ENCODE assay signal across 11 mouse cellular contexts in genomic region chr11:49168839-49169611, GRCm38 (mm10). TPM values are rescaled to one million over a fixed set of nuclear protein-coding genes. Genes with fewer than 3 reads are reported as not detected.
DNase-seq lines count a peak whose midpoint lies in the region; ATAC-seq and TF ChIP-seq lines count a peak whose summit lies in the region.
"Had no signal": no experiment of that assay in that cellular context is flagged by ENCODE, and none has a peak within 500 bp of the region (broad histone marks: within the 10 kb centered on the region; RNA-seq: fewer than 3 reads in every experiment).

No protein-coding gene starts in this region.

- DNase-seq in heart, adult 18-20 months: no peak
- peak; percentile 25 for DNase-seq in forebrain, postnatal 0 days
- DNase-seq in left cerebral cortex, postnatal 4 days: peak; percentile 5
- peak; percentile 21 for DNase-seq in midbrain, postnatal 0 days (ENCODE audit: low spot score)
- DNase-seq in natural killer cell, adult 2 months (ENCODE audit: low spot score in 2 of 2): no peak

- peaks cover 13% of the 10 kb centered on the region for H3K9me3 ChIP-seq in heart, embryonic 13.5 days
- 0 out of 2 replicates have a peak, but pooled peaks cover 5% of the 10 kb centered on the region for H3K9me3 ChIP-seq in forebrain, postnatal 0 days (ENCODE audit: low read length)
- peaks cover 4% of the 10 kb centered on the region; the same call in 1 of the 2 replicates for H3K9me3 ChIP-seq in midbrain, postnatal 0 days (ENCODE audit: low read length)

- peaks cover 7% of the 10 kb centered on the region; the same call in 1 of the 2 replicates for H3K4me1 ChIP-seq in heart, embryonic 13.5 days
- H3K4me1 ChIP-seq in bone marrow, adult 2 months (ENCODE audit: control insufficient read depth, insufficient read depth, low read length): peaks cover 1% of the 10 kb centered on the region; the same call in 1 of the 2 replicates
- no peaks in the 10 kb centered on the region for H3K4me1 ChIP-seq in forebrain, postnatal 0 days (ENCODE audit: insufficient read depth)
- no peaks in the 10 kb centered on the region for H3K4me1 ChIP-seq in midbrain, postnatal 0 days (ENCODE audit: insufficient read depth, low read length)

- 5% methylated on average over 50 of the region's 50 CpGs for WGBS in heart, embryonic 13.5 days
- WGBS in bone marrow, adult 2 months: 28% methylated on average over 50 of the region's 50 CpGs
- 6% methylated on average over 50 of the region's 50 CpGs for WGBS in forebrain, postnatal 0 days
- 3% methylated on average over 50 of the region's 50 CpGs for WGBS in midbrain, postnatal 0 days

- peaks cover 31% of the 10 kb centered on the region for H3K27me3 ChIP-seq in heart, embryonic 13.5 days (replicated peaks)
- no peaks in the 10 kb centered on the region; the same call in 1 of the 2 replicates for H3K27me3 ChIP-seq in forebrain, postnatal 0 days (ENCODE audit: insufficient read depth, low read length)
- no peaks in the 10 kb centered on the region; the same call in 1 of the 2 replicates for H3K27me3 ChIP-seq in midbrain, postnatal 0 days (ENCODE audit: insufficient read depth, low read length)

- TF ChIP-seq POLR2A in bone marrow, adult 2 months (IDR thresholded peaks at IDR 0.05; ENCODE audit: borderline replicate concordance, control insufficient read depth, low read depth, low read length): no peak; the same call in 1 of the 2 replicates

- H3K4me3 ChIP-seq in heart, embryonic 13.5 days: peak overlapping the region; percentile 42
- peak overlapping the region; percentile 63 for H3K4me3 ChIP-seq in bone marrow, adult 2 months (replicated peaks; ENCODE audit: control insufficient read depth, low read depth, low read length)
- peak overlapping the region; percentile 40 for H3K4me3 ChIP-seq in forebrain, postnatal 0 days (ENCODE audit: low read depth, low read length)
- H3K4me3 ChIP-seq in midbrain, postnatal 0 days (ENCODE audit: low read depth, low read length): peak overlapping the region; percentile 41

- intact Hi-C loops in left cerebral cortex, postnatal 4 days (cut with DNase I): no loop called here

- H3K9ac ChIP-seq in heart, embryonic 13.5 days: no peak overlapping the region
- peak overlapping the region; percentile 37; the same call in 1 of the 2 replicates for H3K9ac ChIP-seq in forebrain, postnatal 0 days
- H3K9ac ChIP-seq in midbrain, postnatal 0 days (replicated peaks; ENCODE audit: low read length, poor library complexity, severe bottlenecking): no peak overlapping the region

- no peak for TF ChIP-seq CTCF in bone marrow, adult 2 months (IDR thresholded peaks at IDR 0.05; ENCODE audit: control insufficient read depth, insufficient read depth, low read length)
- TF ChIP-seq CTCF in forebrain, postnatal 0 days (IDR thresholded peaks at IDR 0.05; ENCODE audit: low read depth): no peak
- no peak for TF ChIP-seq CTCF in midbrain, postnatal 0 days (IDR thresholded peaks at IDR 0.05)

- no peak for ATAC-seq in heart, embryonic 13.5 days (ENCODE audit: extremely low read depth, insufficient number of reproducible peaks, low FRiP score, low TSS enrichment)
- ATAC-seq in forebrain, postnatal 0 days: peak; percentile 83
- peak; percentile 79 for ATAC-seq in midbrain, postnatal 0 days (ENCODE audit: low FRiP score)
- ATAC-seq in activated CD4-positive, CD25-positive, alpha-beta regulatory T cell, adult 4 months: no peak

- H3K36me3 ChIP-seq in heart, embryonic 13.5 days: no peaks in the 10 kb centered on the region
- H3K36me3 ChIP-seq in forebrain, postnatal 0 days (ENCODE audit: insufficient read depth): no peaks in the 10 kb centered on the region
- H3K36me3 ChIP-seq in midbrain, postnatal 0 days (ENCODE audit: insufficient read depth, low read length): no peaks in the 10 kb centered on the region

- H3K4me2 ChIP-seq in heart, embryonic 13.5 days: peak overlapping the region; percentile 68
- peak overlapping the region; percentile 81 for H3K4me2 ChIP-seq in forebrain, postnatal 0 days (ENCODE audit: low read depth)
- peak overlapping the region; percentile 75 for H3K4me2 ChIP-seq in midbrain, postnatal 0 days (ENCODE audit: low read depth, low read length, poor library complexity, severe bottlenecking)

- no peak overlapping the region for H3K27ac ChIP-seq in heart, embryonic 13.5 days (replicated peaks)
- H3K27ac ChIP-seq in bone marrow, adult 2 months (ENCODE audit: control insufficient read depth, insufficient read depth, low read depth, low read length, poor library complexity): no peak overlapping the region
- H3K27ac ChIP-seq in forebrain, postnatal 0 days (ENCODE audit: low read depth, low read length): no peak overlapping the region
- H3K27ac ChIP-seq in midbrain, postnatal 0 days (ENCODE audit: low read depth, low read length): no peak overlapping the region

RNA-seq across cellular contexts. Expression of gene Olfr1394, which starts 14.8 kb away (rescaled TPM):
- polyA plus RNA-seq in heart, embryonic 13.5 days (2015; fragmentation: Nextera tagmentation; extraction: Ambion mirVana): not detected in 2 replicates
- total RNA-seq in heart, adult 18-20 months (2021): not detected
- not detected in 2 replicates for polyA plus RNA-seq in bone marrow, adult 2 months (2011; ENCODE audit: insufficient read depth, insufficient read length, low replicate concordance, missing spikeins)
- not detected in 2 replicates for total RNA-seq in forebrain, postnatal 0 days (2014; rRNA removed)
- polyA plus RNA-seq in forebrain, postnatal 0 days (2015; fragmentation: Nextera tagmentation; extraction: Ambion mirVana): not detected in 2 replicates
- total RNA-seq in left cerebral cortex, postnatal 4 days (2021): not detected
- total RNA-seq in midbrain, postnatal 0 days (2014; rRNA removed): not detected in 2 replicates
- polyA plus RNA-seq in midbrain, postnatal 0 days (2015; fragmentation: Nextera tagmentation; extraction: Ambion mirVana): not detected in 2 replicates
- not detected for polyA plus RNA-seq in activated CD4-positive, CD25-positive, alpha-beta regulatory T cell, adult 4 months (2017; shearing (Covaris generic))
- total RNA-seq: gastrocnemius, postnatal 4 days; MEL had no signal
- polyA plus RNA-seq: spleen, adult 2 months had no signal

RNA-seq across cellular contexts. Expression of gene Btnl9, which starts 17.9 kb away (rescaled TPM):
- 2.8 and 3.0 TPM in 2 replicates for polyA plus RNA-seq in heart, embryonic 13.5 days (2015; fragmentation: Nextera tagmentation; extraction: Ambion mirVana)
- 10 to 100 TPM; 22.3 to 25.3 TPM for total RNA-seq in heart, adult 18-20 months (2021)
- 2.1 and 4.9 TPM in 2 replicates for polyA plus RNA-seq in bone marrow, adult 2 months (2011; ENCODE audit: insufficient read depth, insufficient read length, low replicate concordance, missing spikeins)
- total RNA-seq in forebrain, postnatal 0 days (2014; rRNA removed): 0.08 and 0.14 TPM in 2 replicates
- polyA plus RNA-seq in forebrain, postnatal 0 days (2015; fragmentation: Nextera tagmentation; extraction: Ambion mirVana): 0.16 TPM in 1 of 2 replicates, not detected in the other
- total RNA-seq in left cerebral cortex, postnatal 4 days (2021): under 1 TPM; 0.40 to 0.70 TPM
- 0.19 TPM in 1 of 2 replicates, not detected in the other for total RNA-seq in midbrain, postnatal 0 days (2014; rRNA removed)
- polyA plus RNA-seq in midbrain, postnatal 0 days (2015; fragmentation: Nextera tagmentation; extraction: Ambion mirVana): 0.26 and 0.80 TPM in 2 replicates
- polyA plus RNA-seq in activated CD4-positive, CD25-positive, alpha-beta regulatory T cell, adult 4 months (2017; shearing (Covaris generic)): not detected
- total RNA-seq: MEL had no signal

RNA-seq across cellular contexts. Expression of gene Olfr1395, which starts 27.0 kb away (rescaled TPM):
- polyA plus RNA-seq in heart, embryonic 13.5 days (2015; fragmentation: Nextera tagmentation; extraction: Ambion mirVana): not detected in 2 replicates
- total RNA-seq in heart, adult 18-20 months (2021): not detected
- polyA plus RNA-seq in bone marrow, adult 2 months (2011; ENCODE audit: insufficient read depth, insufficient read length, low replicate concordance, missing spikeins): not detected in 2 replicates
- total RNA-seq in forebrain, postnatal 0 days (2014; rRNA removed): not detected in 2 replicates
- not detected in 2 replicates for polyA plus RNA-seq in forebrain, postnatal 0 days (2015; fragmentation: Nextera tagmentation; extraction: Ambion mirVana)
- total RNA-seq in left cerebral cortex, postnatal 4 days (2021): not detected
- not detected in 2 replicates for total RNA-seq in midbrain, postnatal 0 days (2014; rRNA removed)
- polyA plus RNA-seq in midbrain, postnatal 0 days (2015; fragmentation: Nextera tagmentation; extraction: Ambion mirVana): not detected in 2 replicates
- under 1 TPM in 1 of 2 experiments, not detected in 1; 0.12 TPM for polyA plus RNA-seq in activated CD4-positive, CD25-positive, alpha-beta regulatory T cell, adult 4 months (2017; shearing (Covaris generic))
- total RNA-seq: gastrocnemius, postnatal 4 days; MEL had no signal
- polyA plus RNA-seq: spleen, adult 2 months had no signal

RNA-seq across cellular contexts. Expression of gene Zfp62, which starts 34.1 kb away (rescaled TPM):
- polyA plus RNA-seq in heart, embryonic 13.5 days (2015; fragmentation: Nextera tagmentation; extraction: Ambion mirVana): 24.9 and 26.3 TPM in 2 replicates
- 10 to 100 TPM; 27.6 to 32.6 TPM for total RNA-seq in heart, adult 18-20 months (2021)
- 10.4 and 12.0 TPM in 2 replicates for polyA plus RNA-seq in bone marrow, adult 2 months (2011; ENCODE audit: insufficient read depth, insufficient read length, low replicate concordance, missing spikeins)
- total RNA-seq in forebrain, postnatal 0 days (2014; rRNA removed): 55.8 and 59.5 TPM in 2 replicates
- 23.9 and 25.5 TPM in 2 replicates for polyA plus RNA-seq in forebrain, postnatal 0 days (2015; fragmentation: Nextera tagmentation; extraction: Ambion mirVana)
- 10 to 100 TPM; 47.3 to 50.4 TPM for total RNA-seq in left cerebral cortex, postnatal 4 days (2021)
- total RNA-seq in midbrain, postnatal 0 days (2014; rRNA removed): 25.6 and 40.2 TPM in 2 replicates
- 26.0 and 26.6 TPM in 2 replicates for polyA plus RNA-seq in midbrain, postnatal 0 days (2015; fragmentation: Nextera tagmentation; extraction: Ambion mirVana)
- 10 to 100 TPM; 47.9 to 54.3 TPM for polyA plus RNA-seq in activated CD4-positive, CD25-positive, alpha-beta regulatory T cell, adult 4 months (2017; shearing (Covaris generic))

RNA-seq across cellular contexts. Expression of gene Olfr1396, which starts 54.4 kb away (rescaled TPM):
- not detected in 2 replicates for polyA plus RNA-seq in heart, embryonic 13.5 days (2015; fragmentation: Nextera tagmentation; extraction: Ambion mirVana)
- under 1 TPM; 0.59 to 0.65 TPM for total RNA-seq in heart, adult 18-20 months (2021)
- polyA plus RNA-seq in bone marrow, adult 2 months (2011; ENCODE audit: insufficient read depth, insufficient read length, low replicate concordance, missing spikeins): not detected in 2 replicates
- 0.05 TPM in 1 of 2 replicates, not detected in the other for total RNA-seq in forebrain, postnatal 0 days (2014; rRNA removed)
- polyA plus RNA-seq in forebrain, postnatal 0 days (2015; fragmentation: Nextera tagmentation; extraction: Ambion mirVana): 0.05 TPM in 1 of 2 replicates, not detected in the other
- not detected for total RNA-seq in left cerebral cortex, postnatal 4 days (2021)
- total RNA-seq in midbrain, postnatal 0 days (2014; rRNA removed): not detected in 2 replicates
- polyA plus RNA-seq in midbrain, postnatal 0 days (2015; fragmentation: Nextera tagmentation; extraction: Ambion mirVana): not detected in 2 replicates
- polyA plus RNA-seq in activated CD4-positive, CD25-positive, alpha-beta regulatory T cell, adult 4 months (2017; shearing (Covaris generic)): under 1 TPM; 0.15 to 0.37 TPM
- total RNA-seq: MEL had no signal

Comparison
In these comparisons a context has a peak if more than half of its experiments do, and no peak if none do; other contexts are left out.
1. ATAC-seq: peak in forebrain, postnatal 0 days (single experiment) and midbrain, postnatal 0 days (single experiment); none in heart, embryonic 13.5 days (single experiment) and activated CD4-positive, CD25-positive, alpha-beta regulatory T cell, adult 4 months (single experiment).
2. DNase-seq: peak in forebrain, postnatal 0 days (single experiment), left cerebral cortex, postnatal 4 days (single experiment) and midbrain, postnatal 0 days (single experiment); none in heart, adult 18-20 months (0 of 2) and natural killer cell, adult 2 months (0 of 2).
3. Peak in every context shown above with its lines, with median percentiles within 50 percentile points of each other: H3K4me2 ChIP-seq and H3K4me3 ChIP-seq.